Mouse (Mus musculus) kidney, adult 18-20 months (tissue): ENCODE results near the gene Bdkrb2.

Experiments used
- DNase-seq: peaks from one replicate; pipeline ENCODE4 v3.0.0; 2021

Bdkrb2 gene

GRCm38 (mm10) chr12:105597135-105597534 lies 34.1 kb downstream of the Bdkrb2 start:
- no peak for DNase-seq

- DNase-seq: no peak
These were observed 35.5 kb downstream of the Bdkrb2 start for GRCm38 (mm10) chr12:105598503-105598902.

- DNase-seq: no peak
These were observed 36.1 kb downstream of the Bdkrb2 start for GRCm38 (mm10) chr12:105599098-105599497.

GRCm38 (mm10) chr12:105601586-105601985 lies 38.6 kb downstream of the Bdkrb2 start:
- DNase-seq: no peak

GRCm38 (mm10) chr12:105602581-105603210 lies 39.7 kb downstream of the Bdkrb2 start, which contains the start of gene Bdkrb1:
TSS of gene Bdkrb1 (plus strand) at chr12:105603085.
- DNase-seq: no peak

GRCm38 (mm10) chr12:105603904-105604303 lies 40.9 kb downstream of the Bdkrb2 start:
- DNase-seq: no peak

GRCm38 (mm10) chr12:105605212-105605611 lies 42.2 kb downstream of the Bdkrb2 start:
- no peak for DNase-seq

GRCm38 (mm10) chr12:105606881-105607280 lies 43.9 kb downstream of the Bdkrb2 start:
- DNase-seq: no peak

GRCm38 (mm10) chr12:105611045-105611444 lies 48.0 kb downstream of the Bdkrb2 start:
- DNase-seq: no peak

GRCm38 (mm10) chr12:105611748-105612147 lies 48.7 kb downstream of the Bdkrb2 start:
- peak; percentile 42 for DNase-seq

- DNase-seq: no peak
These were observed 50.5 kb downstream of the Bdkrb2 start for GRCm38 (mm10) chr12:105613559-105613958.

GRCm38 (mm10) chr12:105622048-105622447 lies 59.0 kb downstream of the Bdkrb2 start:
- DNase-seq: no peak

- no peak for DNase-seq
These were observed 60.0 kb downstream of the Bdkrb2 start for GRCm38 (mm10) chr12:105622981-105623539.

- DNase-seq: no peak
These were observed 62.8 kb downstream of the Bdkrb2 start for GRCm38 (mm10) chr12:105625798-105626197.

GRCm38 (mm10) chr12:105634374-105635067 lies 71.5 kb downstream of the Bdkrb2 start:
- no peak for DNase-seq

GRCm38 (mm10) chr12:105636551-105636950 lies 73.5 kb downstream of the Bdkrb2 start:
- DNase-seq: no peak

GRCm38 (mm10) chr12:105637554-105637953 lies 74.5 kb downstream of the Bdkrb2 start:
- no peak for DNase-seq

- no peak for DNase-seq
These were observed 79.8 kb downstream of the Bdkrb2 start for GRCm38 (mm10) chr12:105642770-105643321.
